In the genomic region with DNA sequence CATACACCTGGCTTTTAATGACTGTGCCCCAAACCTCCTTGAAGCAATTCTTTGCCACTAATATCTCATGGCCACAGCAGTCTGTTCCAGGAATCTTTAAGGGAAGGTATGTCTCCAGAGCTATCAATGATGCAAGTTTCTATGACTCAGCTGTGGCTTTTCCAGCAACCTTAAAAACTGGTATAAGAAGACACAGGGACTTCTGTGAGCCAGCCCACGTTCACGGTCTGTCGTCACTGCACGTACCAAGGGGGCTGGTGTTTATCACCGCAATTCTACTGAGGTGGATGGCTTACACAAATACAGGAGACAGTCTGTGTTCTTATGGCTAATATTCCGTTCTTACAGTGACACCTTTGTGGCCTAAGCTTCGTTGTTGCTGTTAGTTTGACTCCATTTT, we compare ENCODE assay signal across 4 mouse cellular contexts.
"Had no signal": no experiment of that assay in that cellular context is flagged by ENCODE, and none has a peak within 500 bp of the region (broad histone marks: within the 10 kb centered on the region; RNA-seq: fewer than 3 reads in every experiment).

No protein-coding gene starts in this region.

- DNase-seq: kidney, adult 18-20 months; kidney, postnatal 10 days; left cerebral cortex, postnatal 4 days; thymus, postnatal 4 days had no signal
